Mouse (Mus musculus) liver, embryonic 14.5 days (tissue): ENCODE results near the gene Ankmy2. TPM values are rescaled to one million over a fixed set of nuclear protein-coding genes. Genes with fewer than 3 reads are reported as not detected.
"Not testable (repeated sequence)": the region's sequence is repeated elsewhere in the genome, so short reads cannot be mapped to it uniquely, and the experiment has no call there.

Experiments used
- ATAC-seq: fragments of 200-750 bp; cut with Nextera tagmentation; 2 replicates; pipeline ENCODE4 v1.8.0; 2017; ENCODE audit warnings: moderate number of reproducible peaks, mild to moderate bottlenecking, moderate library complexity; ENCODE audit not compliant: insufficient read depth
- DNase-seq, 3 experiments: peaks; one replicate each; pipeline ENCODE4 v3.0.0-alpha.2; 2012 to 2013; ENCODE audit warnings: low read depth in 3 of 3, low spot score in 3 of 3
- H3K27ac ChIP-seq: fragments of 300-500 bp; sonication (generic); 2 replicates; pipeline ENCODE4 v1.5.1; 2014; ENCODE audit warnings: moderate library complexity, mild to moderate bottlenecking, control low read depth, inconsistent platforms
- H3K27me3 ChIP-seq: fragments of 300-500 bp; sonication (generic); 2 replicates; pipeline ENCODE4 v1.6.1; 2014; ENCODE audit warnings: mild to moderate bottlenecking, low read length, moderate library complexity; ENCODE audit not compliant: control insufficient read depth, insufficient read depth
- H3K36me3 ChIP-seq: fragments of 300-500 bp; sonication (generic); replicated peaks from 2 replicates; pipeline ENCODE4 v1.6.1; 2014; ENCODE audit warnings: low read depth; ENCODE audit not compliant: control insufficient read depth, insufficient read depth
- H3K4me1 ChIP-seq, 2 experiments: fragments of 200-500 bp in 1 of 2; fragments of 300-500 bp in 1 of 2; sonication (generic) in 1 of 2; replicated peaks; 2 replicates each; pipeline ENCODE4 v1.6.1; 2012 to 2014; ENCODE audit warnings: antibody characterized with exemption in 1 of 2, inconsistent platforms in 1 of 2, low read length in 1 of 2; ENCODE audit not compliant: control insufficient read depth in 2 of 2, insufficient read depth in 2 of 2
- H3K4me2 ChIP-seq: fragments of 300-500 bp; sonication (generic); 2 replicates; pipeline ENCODE4 v1.6.1; 2014; ENCODE audit warnings: low read depth, mild to moderate bottlenecking, control low read depth, moderate library complexity
- H3K4me3 ChIP-seq, 2 experiments: fragments of 200-500 bp in 1 of 2; fragments of 300-500 bp in 1 of 2; sonication (generic) in 1 of 2; 2 replicates each; pipeline ENCODE4 v1.5.1; 2012 to 2014; ENCODE audit warnings: low read depth in 2 of 2, low read length in 2 of 2, mild to moderate bottlenecking in 2 of 2, control low read depth in 1 of 2, inconsistent platforms in 1 of 2, moderate library complexity in 1 of 2; ENCODE audit not compliant: insufficient read depth in 1 of 2
- H3K9ac ChIP-seq: fragments of 300-500 bp; sonication (generic); replicated peaks from 2 replicates; pipeline ENCODE4 v1.6.1; 2014; ENCODE audit warnings: mild to moderate bottlenecking, control low read depth, moderate library complexity
- H3K9me3 ChIP-seq: fragments of 300-500 bp; sonication (generic); 2 replicates; pipeline ENCODE4 v1.6.1; 2016; ENCODE audit warnings: low read length, mixed read lengths; ENCODE audit not compliant: control insufficient read depth
- CTCF ChIP-seq: IDR thresholded peaks from 2 replicates; pipeline ENCODE4 v1.5.1; 2016; ENCODE audit warnings: antibody characterized with exemption, low read depth, control low read depth
- EP300 ChIP-seq: IDR thresholded peaks from 2 replicates; pipeline ENCODE4 v1.6.1; 2016; ENCODE audit warnings: antibody characterized with exemption, low read depth
- WGBS: fragments of 180-500 bp; shearing (Covaris S2); extraction: QIAGEN DNeasy Blood & Tissue Kit; methylation state at CpG from one replicate; pipeline ENCODE4 v1.1.7; 2014; ENCODE audit not compliant: insufficient replicate concordance; 5-methylcytosine and 5-hydroxymethylcytosine counted together
- polyA plus RNA-seq, 2 experiments: library from polyadenylated mRNA; depleted of rRNA in 1 of 2; stranded (reverse) in 1 of 2; unstranded in 1 of 2; fragments of >200 nt; fragmentation: Nextera tagmentation in 1 of 2; extraction: Ambion mirVana in 1 of 2; gene quantifications; 2 replicates each; pipeline versions ENCODE4 v1.2.1 to v1.2.3; 2012 to 2014

Ankmy2 gene
- polyA plus RNA-seq, 2 experiments, result 4.4 to 8.0 TPM

DNA sequence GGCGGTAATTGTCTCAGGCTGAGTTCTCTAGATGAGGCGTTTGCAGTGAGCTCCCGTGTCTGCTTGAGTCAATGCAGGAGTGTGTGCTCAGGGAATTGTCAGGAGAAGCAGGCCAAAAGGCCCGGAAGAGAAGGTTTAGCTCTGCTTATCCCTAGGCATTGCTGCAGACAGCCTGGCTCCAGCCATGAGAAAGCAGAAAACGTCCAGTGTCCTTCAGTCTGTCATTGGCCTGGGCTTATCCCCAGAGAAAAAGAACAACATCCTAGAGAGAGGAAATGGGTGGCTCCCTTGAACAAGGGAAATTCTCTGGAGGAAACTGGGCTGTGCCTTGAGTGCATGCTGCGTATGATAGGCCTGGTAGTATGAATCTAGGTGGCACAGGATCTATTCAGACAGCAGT, 25.7 kb downstream of the Ankmy2 start:
- ATAC-seq (peak; percentile 23; the same call in 1 of the 2 replicates), DNase-seq (no peak)
- TF ChIP-seq CTCF, result no peak
- no peak for TF ChIP-seq EP300
- Histone ChIP-seq H3K36me3 (peaks cover 5% of the 10 kb centered on the region; the same call in 1 of the 2 replicates), H3K9me3 (no peaks in the 10 kb centered on the region), H3K4me2 (no peak overlapping the region), H3K9ac (no peak overlapping the region), H3K27ac (no peak overlapping the region), H3K4me3 (no peak overlapping the region), H3K4me1 (0 out of 4 replicates have a peak, but pooled peaks cover 0 to 2% of the 10 kb centered on the region in 2 experiments), H3K27me3 (no peaks in the 10 kb centered on the region)
- WGBS, result 72% methylated on average over 6 of the region's 6 CpGs

DNA sequence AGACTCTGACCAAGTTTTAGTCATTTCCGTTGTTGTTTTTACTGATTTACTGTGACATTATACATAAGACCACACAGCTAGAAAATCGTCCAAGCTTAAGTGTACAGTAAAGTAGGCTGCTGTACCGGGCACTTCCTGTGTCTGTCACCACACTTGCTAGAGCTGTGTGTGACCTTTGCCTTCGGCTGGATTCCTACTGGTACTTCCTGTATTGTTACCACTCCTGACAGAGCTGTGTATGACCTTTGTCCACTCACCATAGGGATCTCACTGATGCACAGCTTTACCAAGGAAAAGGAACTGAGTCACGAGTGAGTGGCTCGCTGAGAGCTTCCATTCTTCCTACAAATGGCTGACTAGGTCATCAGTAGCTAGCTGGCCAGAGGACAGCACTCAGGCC, 30.2 kb downstream of the Ankmy2 start:
- Histone ChIP-seq H3K4me2 (no peak overlapping the region), H3K4me3 (no peak overlapping the region), H3K36me3 (peaks cover 5% of the 10 kb centered on the region), H3K4me1 (0 out of 4 replicates have a peak, but pooled peaks cover 0 to 2% of the 10 kb centered on the region in 2 experiments), H3K9me3 (no peaks in the 10 kb centered on the region), H3K9ac (no peak overlapping the region), H3K27ac (no peak overlapping the region), H3K27me3 (no peaks in the 10 kb centered on the region)
- TF ChIP-seq EP300, result no peak
- TF ChIP-seq CTCF, result no peak
- ATAC-seq (peak; percentile 41; the same call in 1 of the 2 replicates), DNase-seq (no peak)
- WGBS, result 56% methylated on average over 6 of the region's 6 CpGs

DNA sequence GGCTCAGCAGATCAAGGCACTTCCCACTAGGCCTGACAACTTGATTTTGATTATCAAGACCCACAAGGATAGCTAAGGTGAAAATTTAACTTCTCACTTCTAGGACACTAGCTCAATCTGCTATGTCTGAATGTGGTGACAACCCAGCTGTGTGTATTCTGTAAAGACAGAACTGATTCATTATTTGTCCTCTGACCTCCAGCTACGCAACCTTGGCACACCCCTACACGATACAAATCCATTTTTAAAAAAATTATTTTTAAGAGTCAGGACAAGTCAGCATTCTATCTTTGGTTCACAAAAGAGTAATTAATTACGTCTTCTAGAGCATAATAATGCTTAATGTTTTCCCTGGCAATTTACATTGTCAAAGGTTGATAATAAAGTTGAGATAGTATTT, 32.7 kb downstream of the Ankmy2 start:
- Histone ChIP-seq H3K4me3 (no peak overlapping the region), H3K9ac (no peak overlapping the region), H3K27ac (no peak overlapping the region), H3K9me3 (no peaks in the 10 kb centered on the region), H3K4me2 (no peak overlapping the region), H3K36me3 (no peaks in the 10 kb centered on the region; the same call in none of the 2 replicates), H3K4me1 (0 out of 4 replicates have a peak, but pooled peaks cover 0 to 2% of the 10 kb centered on the region in 2 experiments), H3K27me3 (no peaks in the 10 kb centered on the region)
- no peak for TF ChIP-seq EP300
- TF ChIP-seq CTCF, result no peak
- WGBS, result 77% methylated on average over 3 of the region's 3 CpGs
- ATAC-seq, result no peak
- DNase-seq, result no peak

DNA sequence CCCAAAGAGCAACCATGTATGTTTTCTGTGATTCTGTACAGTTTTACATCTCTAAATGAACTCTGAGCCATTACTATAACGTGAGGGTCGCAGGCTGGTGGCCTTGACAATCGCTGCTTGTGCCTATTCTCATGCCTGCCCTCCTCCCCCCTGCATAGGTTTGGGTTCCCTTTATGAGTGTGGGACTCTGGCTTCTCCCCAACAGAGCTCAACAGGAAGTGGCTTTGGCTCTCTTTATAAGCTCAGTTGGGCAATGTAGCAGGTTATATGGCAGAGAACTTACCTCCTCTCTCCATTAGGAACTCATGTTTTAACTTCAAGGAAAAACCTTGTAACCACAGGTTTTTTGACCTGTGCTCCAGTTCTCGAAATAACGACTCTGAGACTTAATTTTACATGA, 33.4 kb downstream of the Ankmy2 start:
- Histone ChIP-seq H3K9me3 (no peaks in the 10 kb centered on the region), H3K27ac (no peak overlapping the region), H3K4me3 (no peak overlapping the region), H3K27me3 (no peaks in the 10 kb centered on the region), H3K4me1 (0 out of 4 replicates have a peak, but pooled peaks cover 0 to 2% of the 10 kb centered on the region in 2 experiments), H3K9ac (no peak overlapping the region), H3K4me2 (no peak overlapping the region), H3K36me3 (no peaks in the 10 kb centered on the region; the same call in none of the 2 replicates)
- ATAC-seq (no peak), DNase-seq (no peak)
- WGBS, result 72% methylated on average over 5 of the region's 5 CpGs
- TF ChIP-seq EP300 (no peak), CTCF (no peak)

GRCm38 (mm10) chr12:36194976-36195375, 38.1 kb downstream of the Ankmy2 start:
- H3K9me3 ChIP-seq, result no peaks in the 10 kb centered on the region
- no peaks in the 10 kb centered on the region; the same call in 1 of the 2 replicates for H3K36me3 ChIP-seq
- ATAC-seq (no peak), DNase-seq (no peak)
- no peak overlapping the region for H3K9ac ChIP-seq
- H3K4me2 ChIP-seq, result no peak overlapping the region
- TF ChIP-seq CTCF, result no peak
- no peak for TF ChIP-seq EP300
- H3K27me3 ChIP-seq, result no peaks in the 10 kb centered on the region
- H3K4me1 ChIP-seq, result no peaks in the 10 kb centered on the region
- H3K27ac ChIP-seq, result no peak overlapping the region
- no peak overlapping the region for H3K4me3 ChIP-seq
- 75% methylated on average over 7 of the region's 7 CpGs for WGBS

GRCm38 (mm10) chr12:36205579-36206119, 48.7 kb downstream of the Ankmy2 start:
- not testable (repeated sequence) for DNase-seq, H3K9ac ChIP-seq, H3K9me3 ChIP-seq, H3K4me3 ChIP-seq, H3K27me3 ChIP-seq, H3K27ac ChIP-seq, ATAC-seq, H3K4me1 ChIP-seq, H3K4me2 ChIP-seq, H3K36me3 ChIP-seq
- whole genome bisulfite sequencing, result 36% methylated on average over 5 of the region's 5 CpGs
